Mouse (Mus musculus) heart, adult 2 months (tissue): ENCODE measurements around the gene Phf21b.

Source experiments
- CTCF ChIP-seq: fragments of 200-600 bp; IDR thresholded peaks from 2 replicates; pipeline ENCODE4 v1.8.1; 2022; ENCODE audit warnings: antibody characterized with exemption, mild to moderate bottlenecking, moderate library complexity
- EP300 ChIP-seq: fragments of 200-500 bp; IDR thresholded peaks from 2 replicates; pipeline ENCODE4 v1.6.1; 2011; ENCODE audit warnings: low read depth, low read length, control low read depth; ENCODE audit not compliant: insufficient read depth
- POLR2A ChIP-seq: fragments of 200-500 bp; IDR thresholded peaks from 2 replicates; pipeline ENCODE4 v1.6.1; 2011; ENCODE audit warnings: mild to moderate bottlenecking, low read depth, low read length, control low read depth; ENCODE audit not compliant: insufficient read depth

DNA sequence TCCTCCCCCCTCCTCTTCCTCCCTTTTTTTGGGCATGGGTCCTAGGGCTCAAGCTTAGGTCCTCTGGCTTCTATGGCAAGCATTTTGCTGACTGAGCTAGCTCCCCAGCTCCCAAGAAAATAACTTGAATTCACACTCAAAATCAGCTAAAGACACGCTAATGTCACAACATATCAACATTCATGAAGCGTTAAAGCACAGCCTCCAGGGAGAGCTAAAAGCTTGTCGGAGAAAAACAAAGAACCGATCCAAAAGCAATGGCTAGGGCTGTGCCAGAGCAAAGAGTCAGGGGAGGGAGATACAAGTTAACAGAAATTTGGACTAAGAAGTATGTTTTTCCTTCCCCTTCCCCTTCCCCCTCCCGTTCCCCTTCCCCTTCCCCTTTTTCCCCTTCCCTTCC lies 77.3 kb downstream of the Phf21b start:
- TF ChIP-seq POLR2A, result no peak
- no peak for TF ChIP-seq CTCF
- TF ChIP-seq EP300, result no peak
